Mouse (Mus musculus) adrenal gland, postnatal 25 days (tissue): ENCODE results near the gene Recql5. TPM values are rescaled to one million over a fixed set of nuclear protein-coding genes. Genes with fewer than 3 reads are reported as not detected.

ENCODE experiments used
- DNase-seq: peaks from one replicate; pipeline ENCODE4 v3.0.0; 2021; ENCODE audit warnings: mixed read lengths
- long read RNA-seq: library from polyadenylated mRNA; stranded (forward); transcript quantifications from one replicate; pipeline ENCODE4 v2.0.0, GENCODE M21; 2021
- total RNA-seq: library from RNA; stranded (reverse); gene quantifications from 2 replicates; pipeline ENCODE4 v1.2.3, GENCODE M21; 2021

Recql5 gene
- 31.4 and 37.1 TPM in 2 replicates for total RNA-seq
- long read RNA-seq, transcript Recql5-201 (19 exons, 3,971 nt), result major isoform, 6 of 17 reads
- long read RNA-seq, partial matches to known transcripts, result 4 of 17 reads
- long read RNA-seq, other reads (novel, unspliced or antisense), result 7 of 17 reads

DNA sequence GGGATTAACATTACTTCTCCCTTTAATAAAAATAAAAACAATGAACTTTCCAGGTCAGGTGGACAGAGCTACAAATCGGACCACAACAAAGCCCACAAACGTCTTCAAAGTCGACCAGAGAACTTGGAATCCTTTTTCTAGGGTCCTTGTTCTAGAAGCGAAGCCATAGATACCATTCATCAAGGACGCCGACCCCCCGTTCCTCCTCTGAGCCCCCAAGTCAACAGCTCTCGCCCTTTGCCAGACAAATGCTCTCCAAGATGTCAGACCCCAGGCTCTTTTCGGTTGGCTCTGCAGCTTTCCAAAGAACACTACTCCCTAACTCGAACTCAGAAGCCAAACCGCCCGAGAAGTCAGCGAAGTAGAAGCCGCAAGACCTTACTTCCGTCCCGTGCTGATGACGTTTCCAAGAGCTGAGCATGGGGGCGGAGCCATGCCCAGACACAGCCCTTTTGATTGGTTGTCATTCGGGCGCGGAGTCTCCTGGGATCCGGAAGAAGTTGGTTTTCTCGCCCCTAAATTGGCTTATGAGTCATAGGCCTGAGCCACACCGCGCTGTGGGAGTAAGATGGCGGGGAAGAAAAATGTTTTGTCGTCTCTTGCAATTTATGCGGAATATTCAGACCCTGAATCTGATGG lies at the start of gene Recql5, which contains the start of gene Sap30bp:
Gene Recql5, minus strand, starts transcription at position 370 of the 639 bp plus-strand sequence.
Gene Sap30bp, plus strand, starts transcription at position 175 of the 639 bp plus-strand sequence.
- DNase-seq, result peak; percentile 94

DNA sequence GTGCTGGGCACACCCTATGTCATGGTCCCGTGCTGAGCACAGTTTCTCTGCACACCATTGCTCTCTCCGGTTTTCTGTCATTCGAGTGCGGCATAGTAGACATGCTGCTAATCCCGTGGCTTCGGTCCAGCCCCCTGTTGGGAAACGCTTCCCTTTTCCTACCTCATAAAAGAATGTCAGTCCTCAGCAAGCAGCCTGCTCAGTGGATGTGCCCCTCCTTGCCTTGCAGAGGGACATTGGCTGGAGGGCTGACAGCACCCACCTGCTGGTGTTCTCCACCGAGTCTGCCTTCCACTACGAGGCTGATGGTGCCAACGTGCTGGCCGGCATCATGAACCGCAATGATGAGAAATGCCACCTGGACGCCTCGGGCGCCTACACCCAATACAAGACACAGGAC lies 49.2 kb upstream of the Recql5 start:
- no peak for DNase-seq

DNA sequence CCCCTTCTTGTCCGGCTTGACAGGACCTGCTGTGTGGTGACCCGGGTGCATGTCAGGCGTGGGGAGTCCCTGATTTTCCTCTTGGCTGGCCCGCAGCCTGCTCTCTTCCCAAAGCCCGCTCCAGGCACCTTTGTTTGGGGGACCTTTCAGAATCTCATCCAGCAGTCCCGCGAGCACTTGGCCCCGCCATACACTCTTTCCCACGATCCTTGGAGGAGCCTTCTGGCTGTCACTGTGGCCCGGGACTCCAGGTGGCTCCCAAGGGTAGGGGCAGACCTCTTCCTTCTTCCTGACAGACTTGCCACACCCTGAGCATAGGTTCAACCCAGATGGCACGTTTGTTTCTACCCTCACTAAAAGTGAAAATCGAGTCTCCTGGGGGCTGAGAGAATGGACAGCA lies 42.3 kb upstream of the Recql5 start:
- DNase-seq, result no peak

DNA sequence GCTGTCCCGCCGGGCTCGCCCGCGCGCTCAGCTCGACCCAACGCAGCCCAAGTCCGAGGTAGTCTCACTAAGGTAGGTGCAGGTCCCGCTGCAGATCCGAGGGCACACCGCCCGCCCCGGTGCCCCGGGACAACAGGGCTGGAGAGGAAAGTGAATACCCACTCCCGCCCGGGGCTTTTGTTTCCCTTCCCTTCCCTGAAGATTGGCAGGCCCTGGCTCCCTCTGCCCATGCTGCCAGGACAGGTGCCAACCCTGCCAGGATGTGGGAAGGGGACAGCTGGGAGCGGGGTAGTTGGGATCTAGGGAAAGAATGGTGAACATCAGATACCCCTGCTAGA lies 41.8 kb upstream of the Recql5 start:
- DNase-seq, result no peak

DNA sequence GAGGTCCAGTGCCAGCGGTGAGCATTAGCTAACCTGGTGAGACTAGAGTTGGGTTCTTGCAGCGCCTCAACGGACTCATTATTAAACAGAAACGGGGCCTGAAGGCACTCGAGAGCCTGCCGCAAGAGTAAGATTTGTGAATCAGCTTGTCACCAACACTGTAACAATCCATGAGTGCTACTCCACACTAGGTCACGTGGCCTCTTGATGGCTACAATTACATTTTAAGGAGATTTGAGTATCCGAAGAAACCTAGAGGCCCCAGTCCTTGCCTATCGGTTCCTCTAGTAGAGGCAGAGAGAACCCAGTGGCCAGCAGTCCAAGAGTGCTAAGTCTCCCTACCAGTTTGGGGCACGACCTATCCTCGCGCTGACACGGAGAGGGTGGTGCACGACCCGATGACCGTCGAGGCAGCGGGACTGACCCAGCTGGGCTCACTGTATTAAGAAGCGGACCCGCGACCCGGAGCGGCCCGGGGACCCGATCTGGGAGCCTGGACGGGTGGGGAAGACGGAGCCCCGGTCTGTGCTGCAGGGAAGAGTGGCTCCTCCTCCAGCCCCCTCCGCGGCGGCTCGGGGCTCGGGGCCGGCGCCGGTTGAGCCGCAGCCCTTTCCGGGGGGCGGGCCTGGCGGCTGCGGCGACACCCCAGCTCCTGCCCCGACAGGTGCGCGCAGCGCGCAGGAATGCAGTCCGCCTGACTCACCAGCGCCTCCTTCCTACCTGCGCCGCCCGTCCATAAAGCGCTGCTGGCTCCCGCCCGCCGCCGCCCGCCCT lies 41.2 kb upstream of the Recql5 start, which contains the start of gene Itgb4:
Gene Itgb4, plus strand, starts transcription at position 401 of the 774 bp plus-strand sequence.
- peak; percentile 15 for DNase-seq

DNA sequence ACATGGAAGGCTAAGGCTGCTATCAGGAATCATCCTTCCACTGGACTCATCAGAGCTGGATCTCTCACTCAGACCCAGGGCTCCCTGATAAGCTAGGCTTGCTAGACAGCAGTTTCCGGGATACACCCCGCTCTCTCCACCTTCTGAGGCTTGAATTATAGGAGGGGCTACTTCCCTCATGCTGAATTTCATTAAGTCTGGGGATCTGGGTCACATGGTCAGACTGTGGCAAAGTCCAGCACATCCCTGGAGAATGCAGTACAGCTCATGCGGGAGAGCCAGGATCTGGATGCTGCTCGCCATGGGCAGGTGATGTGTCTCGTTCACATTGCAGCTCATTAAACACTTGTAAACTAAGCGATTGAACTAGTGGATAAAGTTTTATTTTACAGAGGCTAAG lies 37.7 kb upstream of the Recql5 start:
- DNase-seq, result no peak

DNA sequence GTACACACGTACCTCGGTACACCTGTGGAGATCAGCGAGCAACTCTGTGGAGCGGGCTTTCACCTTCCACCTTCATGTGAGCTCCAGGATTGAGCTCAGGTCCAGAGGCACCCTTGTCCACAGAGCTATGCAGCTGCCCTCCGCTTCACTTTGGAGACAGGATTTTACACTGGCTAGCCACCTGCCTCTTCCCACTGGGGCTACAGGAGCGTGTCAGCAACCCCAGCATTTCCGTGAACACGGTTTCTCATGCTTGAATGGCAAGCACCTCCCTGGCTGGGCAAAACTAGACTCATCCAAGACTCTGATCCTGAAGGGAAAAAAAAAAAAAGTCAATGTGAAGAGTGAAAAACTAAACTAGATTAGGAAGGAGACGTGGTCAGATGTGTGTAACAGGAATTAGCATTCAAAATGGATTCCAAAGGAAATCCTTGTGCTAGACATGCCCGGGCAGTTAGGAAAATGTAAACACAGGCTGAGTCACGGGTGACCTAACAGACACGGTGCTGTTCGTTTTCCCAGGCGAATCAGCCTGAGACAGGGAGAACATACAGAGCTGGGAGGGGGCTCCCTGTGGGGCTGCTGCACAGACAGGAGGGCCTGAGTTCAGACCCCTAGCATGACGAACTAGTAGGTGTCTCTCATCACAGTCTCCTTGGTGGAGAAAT lies 36.9 kb upstream of the Recql5 start:
- DNase-seq, result no peak

DNA sequence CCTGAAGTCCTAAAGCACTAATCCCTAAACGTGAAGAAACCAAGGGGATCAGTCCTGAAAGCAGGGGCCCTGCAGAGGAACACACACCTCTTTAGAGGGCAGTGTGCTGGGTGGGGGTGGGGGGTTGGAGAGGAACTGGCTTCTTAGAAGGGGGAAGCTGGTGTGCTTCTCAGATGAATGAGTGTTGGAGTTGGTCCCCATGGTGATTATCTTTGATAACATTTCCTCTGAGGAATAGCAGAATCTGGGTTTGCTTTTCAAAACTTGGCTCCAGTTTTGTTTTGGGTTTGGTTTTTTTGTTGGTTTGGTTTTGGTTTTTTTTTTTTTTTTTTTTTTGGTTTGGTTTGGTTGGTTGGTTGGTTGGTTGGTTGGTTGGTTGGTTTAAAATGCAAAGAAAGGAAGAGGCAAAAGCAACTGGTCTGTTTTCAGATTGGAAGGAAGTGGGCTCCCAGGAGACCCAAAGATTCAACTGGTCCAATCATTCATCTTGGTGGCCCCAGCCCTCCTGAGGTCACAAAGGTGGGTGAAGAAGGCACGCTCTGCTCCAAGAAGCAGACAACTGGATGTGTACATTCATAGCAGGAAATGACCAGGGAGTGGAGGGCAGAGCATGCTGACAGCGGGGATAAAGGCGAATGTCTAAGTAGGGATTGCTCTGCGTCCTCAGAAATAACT lies 35.6 kb upstream of the Recql5 start:
- no peak for DNase-seq

DNA sequence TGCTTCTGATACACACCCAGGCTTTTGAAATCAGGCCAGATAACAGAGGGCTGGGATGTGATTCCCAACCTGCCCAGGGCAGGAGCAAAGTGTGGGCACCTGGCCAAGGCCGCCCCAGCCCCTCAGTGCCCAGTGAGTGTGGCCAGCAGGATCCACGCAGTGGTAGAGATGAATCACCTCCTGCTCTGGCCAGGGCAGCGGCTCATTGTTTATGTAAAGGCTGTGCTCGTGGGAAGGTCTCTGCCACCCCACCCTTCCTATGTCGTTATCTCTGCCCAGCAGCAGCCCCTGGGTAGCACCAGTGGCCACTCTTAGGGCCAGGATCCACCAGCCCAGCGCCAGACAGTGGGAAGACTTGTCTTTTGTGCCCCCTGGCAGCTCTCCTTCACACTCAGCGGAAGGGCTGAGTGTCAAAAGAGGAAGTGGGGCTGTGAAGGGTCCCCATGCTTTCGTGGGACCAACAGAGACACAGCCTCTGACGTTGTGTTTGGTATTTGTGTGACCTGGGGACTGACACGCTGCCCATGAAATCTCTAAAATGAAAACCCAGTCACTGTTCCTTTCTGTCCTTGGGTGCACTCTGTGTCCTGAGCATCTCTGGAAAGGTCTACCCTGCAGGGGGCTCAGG lies 31.8 kb upstream of the Recql5 start:
- peak; percentile 83 for DNase-seq

DNA sequence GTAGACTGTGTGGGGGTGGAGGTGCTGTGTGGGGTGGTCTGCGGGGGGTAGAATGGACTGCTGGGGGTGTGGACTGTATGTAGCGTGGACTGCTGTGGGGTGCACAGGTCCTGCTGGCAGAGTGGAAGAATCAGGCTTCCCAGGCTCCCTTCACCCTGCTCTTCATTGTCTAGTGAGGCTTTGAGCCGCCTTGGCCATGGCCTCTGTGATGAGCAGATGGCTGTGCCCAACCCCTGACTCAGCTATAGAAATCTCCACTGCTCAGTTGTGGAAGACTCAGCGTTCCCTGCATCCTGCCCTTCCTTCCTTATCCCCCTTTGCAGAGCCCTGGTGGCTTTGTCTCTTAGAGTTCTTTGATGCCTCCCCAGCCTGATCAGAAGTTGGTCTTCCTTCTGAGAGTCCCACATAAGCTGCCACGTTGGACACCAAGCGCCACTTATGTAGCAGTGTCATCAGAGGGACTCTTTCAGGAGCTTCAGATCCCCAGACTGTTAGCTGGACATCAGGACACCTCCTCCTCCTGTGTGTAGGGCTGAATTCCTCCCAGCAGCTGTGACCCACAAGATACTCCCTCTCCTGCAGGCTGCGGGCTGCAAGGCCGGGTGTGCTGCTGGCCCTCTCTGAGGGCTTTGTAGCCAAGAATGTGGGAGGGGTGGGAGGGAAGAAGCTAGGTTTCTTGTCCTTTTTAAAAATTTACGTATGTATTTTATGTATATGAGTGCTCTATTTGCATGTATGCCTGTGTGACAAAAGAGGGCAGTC lies 29.6 kb upstream of the Recql5 start:
- peak; percentile 29 for DNase-seq

DNA sequence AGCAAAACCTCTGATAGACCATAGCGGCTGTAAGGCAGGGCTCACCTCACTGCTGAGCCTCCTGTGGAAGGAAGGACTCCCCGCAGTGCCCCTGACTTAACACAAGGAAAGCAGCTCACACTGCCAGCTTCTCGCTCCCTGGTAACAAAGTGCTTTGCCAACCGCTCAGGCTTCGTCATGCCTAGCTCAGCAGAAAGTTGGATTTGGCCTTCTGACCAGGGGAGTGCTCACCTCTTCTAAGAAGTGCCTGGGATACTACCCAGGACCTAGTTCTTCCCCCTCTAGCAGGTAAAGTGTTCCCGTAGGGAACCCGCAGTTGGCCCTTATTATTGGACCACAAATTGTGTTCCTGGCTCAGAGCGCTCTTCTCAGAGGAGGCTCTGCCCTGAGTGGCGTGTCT lies 25.7 kb upstream of the Recql5 start:
- no peak for DNase-seq

DNA sequence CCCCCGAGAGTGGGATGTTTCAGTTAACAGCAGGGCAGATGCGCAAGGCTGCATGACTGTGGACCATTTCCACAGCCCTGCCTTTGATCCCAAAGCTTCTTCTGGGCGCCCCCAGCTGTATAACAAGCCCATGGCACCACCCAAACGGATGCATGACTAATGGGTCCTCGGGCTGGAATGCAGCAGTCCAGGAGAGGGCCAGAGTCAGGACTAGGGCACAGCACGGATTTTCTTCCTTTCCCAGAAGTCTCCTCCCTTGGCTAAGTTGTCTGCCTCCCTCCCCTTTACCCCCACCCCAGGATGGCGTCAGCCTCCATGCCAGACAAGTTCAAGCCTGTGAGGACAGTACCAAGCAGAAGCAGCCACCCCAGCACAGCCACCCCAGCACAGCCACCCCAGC lies 24.7 kb upstream of the Recql5 start:
- DNase-seq, result no peak

DNA sequence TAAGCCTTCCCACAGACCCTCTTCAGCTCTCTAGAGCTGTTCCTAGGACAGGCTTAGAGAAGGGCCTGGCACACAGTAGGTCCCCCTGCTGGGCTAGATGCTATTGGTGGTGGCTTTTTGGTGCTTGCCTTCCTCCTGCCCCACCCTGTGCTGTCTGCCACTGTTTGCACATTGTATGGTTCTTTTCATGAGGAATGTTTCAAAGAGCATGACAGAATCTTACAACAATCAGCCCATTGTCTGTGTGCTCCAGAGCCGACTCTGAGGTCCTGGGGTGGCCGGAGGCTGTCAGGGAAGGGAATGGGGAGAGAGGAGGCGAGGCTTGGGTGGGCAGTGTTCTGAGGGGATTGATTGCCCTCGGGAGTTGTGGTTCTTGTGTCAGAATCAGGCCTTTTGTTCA lies 23.2 kb upstream of the Recql5 start:
- no peak for DNase-seq

DNA sequence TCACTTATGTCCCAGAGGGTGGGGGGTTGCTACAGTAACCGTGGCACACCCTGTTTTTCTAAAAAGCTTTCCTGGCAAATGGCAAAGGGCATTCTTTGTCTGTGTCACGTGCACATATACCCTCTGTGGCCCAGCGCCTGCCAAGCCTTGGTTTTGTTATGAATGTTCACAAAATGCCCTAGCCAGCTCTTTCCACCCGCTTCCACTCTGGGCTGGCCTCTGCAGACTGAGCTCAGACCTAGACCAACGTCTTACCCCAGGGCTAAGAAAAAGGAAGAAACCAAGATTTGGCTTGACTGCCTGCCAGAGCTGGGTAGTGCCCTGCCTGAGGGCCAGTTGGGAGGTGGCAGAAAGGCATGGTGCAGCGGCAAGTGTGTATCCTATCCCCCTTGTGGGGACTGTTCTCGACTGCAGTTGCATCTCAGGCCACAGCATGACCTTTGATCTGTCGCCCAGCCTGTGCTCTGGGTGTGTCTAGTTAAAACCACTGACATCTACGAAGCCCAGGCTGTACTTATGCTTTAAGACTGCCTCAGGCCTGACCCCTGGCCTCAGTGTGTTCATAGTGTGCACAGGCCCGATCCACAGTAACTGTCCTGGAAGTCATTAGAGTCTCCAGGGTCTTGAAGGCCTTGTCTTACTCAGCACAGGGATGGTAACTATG lies 22.1 kb upstream of the Recql5 start:
- DNase-seq, result no peak

DNA sequence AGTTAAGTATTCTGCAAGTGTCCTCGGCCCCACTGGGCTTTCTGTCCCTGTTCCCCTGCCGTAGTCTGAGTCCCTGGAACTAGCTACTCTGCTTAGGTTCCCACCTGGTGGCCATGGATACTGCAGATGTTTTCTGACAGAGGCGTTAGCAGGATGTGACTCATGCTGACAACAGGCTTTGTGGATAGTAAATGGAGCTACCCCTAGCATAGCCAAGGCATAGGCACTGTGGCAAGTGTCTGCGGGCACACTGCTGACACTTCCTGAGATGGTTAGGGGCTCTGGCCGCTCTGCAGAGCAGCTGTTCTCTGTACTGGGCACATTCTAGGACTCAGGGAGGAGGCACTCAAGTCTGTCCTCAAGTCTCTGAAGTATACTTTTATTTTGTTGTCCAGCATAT lies 21.4 kb upstream of the Recql5 start:
- DNase-seq, result no peak

DNA sequence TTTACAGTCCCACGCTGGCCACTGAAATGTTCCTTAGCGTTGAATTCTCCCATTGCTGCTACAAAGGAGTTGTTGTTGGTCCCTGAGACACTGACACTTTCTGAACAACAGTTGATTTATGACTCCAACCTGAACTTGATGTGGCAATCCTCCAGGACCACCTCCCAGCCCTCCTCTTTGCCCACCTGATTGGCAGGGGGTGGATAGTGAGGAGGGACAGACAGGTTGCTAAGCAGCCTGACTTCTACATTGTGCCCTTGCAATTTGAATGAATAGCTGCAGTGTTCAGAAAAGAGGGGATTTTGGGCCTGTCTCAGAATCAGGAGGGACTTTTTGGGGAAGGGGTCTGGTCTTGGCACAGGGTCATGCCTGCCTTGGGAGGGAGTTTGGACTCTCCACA lies 17.4 kb upstream of the Recql5 start:
- DNase-seq, result no peak

DNA sequence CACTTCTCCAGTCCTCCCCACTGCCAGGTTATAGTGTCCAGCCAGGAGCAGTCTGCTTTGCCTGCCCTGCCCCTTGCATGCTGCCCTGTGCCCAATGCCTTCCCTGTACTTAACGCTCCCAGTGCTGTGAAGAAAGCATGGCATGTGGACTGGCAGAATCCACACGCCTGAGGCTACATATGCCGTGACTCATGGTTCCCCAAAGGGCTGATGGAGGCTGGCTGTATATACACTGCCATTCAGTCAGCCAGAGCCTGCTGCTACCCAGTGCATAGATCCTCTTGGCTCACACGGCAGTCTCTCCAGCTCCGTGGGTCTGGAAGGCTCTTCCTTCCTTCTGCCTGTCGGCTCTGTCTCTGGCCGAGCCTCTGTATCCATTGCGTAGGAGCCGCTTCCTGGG lies 15.0 kb upstream of the Recql5 start:
- DNase-seq, result no peak

DNA sequence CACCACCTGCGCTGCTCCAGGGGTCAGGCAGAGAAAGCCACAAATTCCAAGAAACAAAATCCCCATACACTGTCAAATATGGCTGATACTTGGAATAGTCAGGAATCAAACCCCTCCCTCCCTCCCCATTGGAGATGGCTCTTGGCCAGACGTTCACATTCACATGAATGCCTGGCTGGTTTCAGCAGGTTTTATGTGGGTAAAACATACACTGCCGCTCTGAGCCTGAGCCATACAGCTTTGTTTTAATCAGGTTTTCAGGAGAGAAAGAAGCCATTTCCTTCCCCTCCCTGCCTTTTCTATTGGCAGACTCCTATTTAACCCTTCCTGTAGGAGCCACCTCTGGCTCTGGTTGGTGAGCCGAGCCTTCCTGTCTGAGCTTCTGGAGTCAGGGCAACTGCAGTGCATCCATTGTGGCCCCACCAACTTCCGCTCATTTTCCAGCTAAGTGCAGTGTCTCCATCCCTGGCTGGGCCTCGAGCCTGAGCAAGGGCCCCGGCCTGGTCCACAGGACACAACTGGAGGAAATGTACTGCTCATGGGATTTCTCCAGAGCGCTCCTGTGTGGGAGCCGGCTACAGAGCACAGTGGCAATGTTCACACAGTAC lies 13.0 kb upstream of the Recql5 start:
- DNase-seq, result no peak

DNA sequence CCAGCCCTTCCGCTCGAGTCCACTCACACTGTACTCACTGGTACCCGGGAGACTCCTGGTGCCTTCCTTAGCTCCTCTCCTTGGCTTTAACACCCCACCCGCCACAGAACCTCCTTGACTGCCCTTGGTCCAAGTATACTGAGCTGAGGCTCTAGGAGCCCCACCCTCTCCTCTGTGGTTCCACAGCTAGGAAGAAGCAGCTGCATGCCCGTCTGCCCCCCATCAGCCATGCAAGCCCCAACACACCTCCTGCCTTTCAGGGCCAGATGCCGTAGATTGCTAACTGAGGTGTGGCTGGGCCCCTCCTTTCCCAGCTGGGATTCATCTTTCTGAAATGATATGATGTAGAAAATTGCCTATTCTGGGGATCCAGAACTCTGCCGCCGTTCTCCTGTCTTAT lies 12.0 kb upstream of the Recql5 start:
- no peak for DNase-seq

DNA sequence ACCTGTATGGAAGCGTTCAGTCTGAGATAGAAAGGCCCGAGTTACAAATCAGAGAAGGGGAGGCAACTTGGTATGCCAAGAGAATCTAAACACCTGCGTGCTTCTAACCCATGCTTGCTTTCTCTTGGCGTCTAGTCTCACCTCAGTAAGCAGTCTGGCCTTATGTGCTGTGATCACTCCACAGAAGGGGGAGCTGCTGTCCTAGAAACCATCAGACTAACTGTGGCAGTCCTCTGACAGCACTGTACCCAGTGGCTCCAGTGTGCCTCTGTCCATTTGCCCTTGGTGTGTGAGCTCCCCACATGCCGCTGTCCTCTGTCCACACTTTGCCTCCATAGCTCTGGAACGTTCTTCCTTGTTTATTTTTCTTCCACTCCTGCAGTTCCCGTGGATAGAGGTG lies 8.7 kb upstream of the Recql5 start:
- no peak for DNase-seq
